Mouse (Mus musculus) midbrain, embryonic 12.5 days (tissue): ENCODE data around the gene Spats1. TPM values are rescaled to one million over a fixed set of nuclear protein-coding genes. Genes with fewer than 3 reads are reported as not detected.
"Not testable (repeated sequence)": the region's sequence is repeated elsewhere in the genome, so short reads cannot be mapped to it uniquely, and the experiment has no call there.

Experiments
- ATAC-seq: fragments of 200-750 bp; cut with Nextera tagmentation; 2 replicates; pipeline ENCODE4 v1.8.0; 2017; ENCODE audit warnings: low read depth, moderate TSS enrichment, moderate library complexity; ENCODE audit not compliant: low FRiP score
- H3K27ac ChIP-seq: fragments of 300-500 bp; sonication (generic); replicated peaks from 2 replicates; pipeline ENCODE4 v1.5.1; 2016; ENCODE audit warnings: mild to moderate bottlenecking
- H3K27me3 ChIP-seq: fragments of 300-500 bp; sonication (generic); 2 replicates; pipeline ENCODE4 v1.6.1; 2016; ENCODE audit warnings: mild to moderate bottlenecking
- H3K36me3 ChIP-seq: fragments of 300-500 bp; sonication (generic); 2 replicates; pipeline ENCODE4 v1.6.1; 2016
- H3K4me1 ChIP-seq: fragments of 300-500 bp; sonication (generic); 2 replicates; pipeline ENCODE4 v1.6.1; 2016
- H3K4me2 ChIP-seq: fragments of 300-500 bp; sonication (generic); replicated peaks from 2 replicates; pipeline ENCODE4 v1.6.1; 2016; ENCODE audit warnings: mild to moderate bottlenecking, moderate library complexity
- H3K4me3 ChIP-seq: fragments of 300-500 bp; sonication (generic); 2 replicates; pipeline ENCODE4 v1.5.1; 2016; ENCODE audit warnings: mild to moderate bottlenecking
- H3K9ac ChIP-seq: fragments of 300-500 bp; sonication (generic); replicated peaks from 2 replicates; pipeline ENCODE4 v1.6.1; 2016; ENCODE audit warnings: mild to moderate bottlenecking, moderate library complexity
- H3K9me3 ChIP-seq: fragments of 300-500 bp; sonication (generic); 2 replicates; pipeline ENCODE4 v1.6.1; 2016; ENCODE audit warnings: mild to moderate bottlenecking
- WGBS: fragments of 180-500 bp; shearing (Covaris S2); methylation state at CpG from one replicate; pipeline ENCODE4 v1.1.7; 2016; 5-methylcytosine and 5-hydroxymethylcytosine counted together
- polyA plus RNA-seq: library from polyadenylated mRNA; unstranded; fragments of >200 nt; fragmentation: Nextera tagmentation; extraction: Ambion mirVana; gene quantifications from 2 replicates; pipeline ENCODE4 v1.2.1, GENCODE M21; 2016

Spats1 gene
- polyA plus RNA-seq, 1 experiment from 2014 or later, result 1.0 TPM

DNA sequence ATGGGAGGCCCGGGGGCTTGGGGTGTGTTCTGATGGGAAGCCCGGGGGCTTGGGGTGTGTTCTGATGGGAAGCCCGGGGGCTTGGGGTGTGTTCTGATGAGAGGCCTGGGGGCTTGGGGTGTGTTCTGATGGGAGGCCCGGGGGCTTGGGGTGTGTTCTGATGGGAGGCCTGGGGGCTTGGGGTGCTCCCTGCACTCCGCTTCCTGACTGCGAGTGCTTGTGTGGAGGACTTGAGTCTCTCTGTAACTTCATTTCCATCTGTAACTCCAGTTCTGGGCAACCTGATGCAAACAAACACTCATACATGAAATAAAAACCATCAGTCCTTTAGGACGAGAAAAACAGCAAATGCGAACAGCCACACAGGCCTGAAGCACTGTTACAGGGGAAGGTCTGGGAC lies 16.2 kb downstream of the Spats1 start:
- Histone ChIP-seq H3K36me3 (no peaks in the 10 kb centered on the region), H3K27ac (no peak overlapping the region), H3K4me2 (no peak overlapping the region), H3K4me1 (peaks cover 12% of the 10 kb centered on the region), H3K9me3 (no peaks in the 10 kb centered on the region), H3K27me3 (no peaks in the 10 kb centered on the region), H3K4me3 (no peak overlapping the region), H3K9ac (no peak overlapping the region)
- no peak for ATAC-seq
- 89% methylated on average over 8 of the region's 8 CpGs for WGBS

DNA sequence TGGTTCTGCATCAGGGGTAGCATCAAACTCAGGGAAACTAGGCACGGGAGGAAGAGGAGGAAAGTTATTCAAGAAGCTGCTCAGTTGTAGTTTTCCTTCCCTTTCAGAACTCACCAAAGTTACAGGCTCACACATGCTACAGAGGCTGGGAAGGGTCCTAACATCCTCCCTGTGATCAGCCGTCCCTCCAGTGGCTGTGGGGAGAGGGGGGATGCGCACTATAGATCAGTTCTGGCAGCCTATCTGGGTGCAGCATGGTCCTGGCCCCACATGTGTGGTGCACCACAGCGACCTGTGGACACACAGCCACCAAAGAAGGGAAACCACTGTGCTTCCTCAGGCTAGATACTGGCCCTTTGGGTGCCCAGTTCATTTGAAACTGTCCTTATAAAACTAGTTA lies 16.7 kb downstream of the Spats1 start:
- Histone ChIP-seq H3K4me2 (no peak overlapping the region), H3K36me3 (no peaks in the 10 kb centered on the region), H3K4me3 (no peak overlapping the region), H3K27ac (no peak overlapping the region), H3K27me3 (no peaks in the 10 kb centered on the region), H3K4me1 (peaks cover 12% of the 10 kb centered on the region), H3K9ac (no peak overlapping the region), H3K9me3 (no peaks in the 10 kb centered on the region)
- ATAC-seq, result no peak
- 92% methylated on average over 4 of the region's 4 CpGs for WGBS

DNA sequence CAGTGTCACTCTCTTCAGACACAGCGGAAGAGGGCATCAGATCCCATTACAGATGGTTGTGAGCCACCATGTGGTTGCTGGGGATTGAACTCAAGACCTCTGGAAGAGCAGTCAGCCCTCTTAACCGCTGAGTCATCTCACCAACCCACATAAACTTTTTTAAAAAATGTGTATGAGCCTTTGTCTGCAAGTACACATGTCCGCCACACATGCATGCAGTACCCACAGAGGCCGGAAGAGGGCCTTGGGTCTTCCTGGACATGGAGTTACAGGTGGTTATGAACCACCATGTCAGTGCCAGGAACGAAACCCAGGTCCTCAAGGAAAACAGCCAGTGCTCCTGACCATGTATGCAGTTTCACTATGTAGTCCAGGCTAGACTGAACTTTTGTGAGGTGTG lies 17.7 kb downstream of the Spats1 start:
- no peak for ATAC-seq
- 92% methylated on average over 5 of the region's 5 CpGs for WGBS

DNA sequence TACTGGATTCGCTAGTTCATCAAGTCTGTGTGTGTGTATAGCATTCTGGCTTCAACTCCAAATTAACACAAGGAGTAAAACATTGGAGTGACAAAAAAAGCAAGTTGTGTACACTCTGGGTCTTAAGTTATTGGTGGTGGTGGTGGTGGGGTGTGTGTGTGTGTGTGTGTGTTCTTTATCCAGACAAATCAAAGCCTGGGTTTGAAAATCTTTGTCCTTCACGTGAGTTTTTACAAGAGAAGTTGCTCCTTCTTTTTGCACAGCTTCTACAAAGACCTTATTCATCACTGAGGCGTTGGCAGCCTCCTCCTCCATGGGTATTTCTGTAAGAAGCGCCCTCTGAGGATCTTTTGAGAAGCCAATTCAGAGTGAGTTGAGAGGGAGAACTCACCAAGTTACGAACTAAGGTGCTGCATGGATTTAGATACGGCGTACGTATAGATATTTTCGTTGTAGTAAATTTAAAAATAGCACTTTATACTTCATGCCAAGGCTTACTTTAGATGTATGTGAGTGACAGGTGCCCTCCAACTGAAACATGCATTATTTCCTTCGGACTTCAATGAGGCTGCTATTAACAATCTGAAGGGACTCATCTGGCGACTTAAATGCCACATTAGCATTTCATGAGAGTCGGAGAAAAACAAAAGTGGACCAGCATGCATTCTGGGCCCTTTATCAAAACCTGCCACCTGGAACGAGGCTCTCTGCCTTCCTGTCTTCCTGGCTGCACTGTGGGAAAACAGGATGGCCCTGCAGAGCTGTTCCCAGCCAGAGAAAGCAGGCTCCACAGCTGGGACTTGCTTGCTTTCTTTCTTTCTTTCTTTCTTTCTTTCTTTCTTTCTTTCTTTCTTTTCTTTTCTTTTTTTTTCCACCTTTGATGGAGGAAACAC lies 18.7 kb downstream of the Spats1 start:
- Histone ChIP-seq H3K27me3 (no peaks in the 10 kb centered on the region), H3K4me2 (no peak overlapping the region), H3K9me3 (no peaks in the 10 kb centered on the region), H3K4me3 (no peak overlapping the region), H3K27ac (0 out of 2 replicates have a peak overlapping the region, but pooled peaks have one; percentile 49), H3K36me3 (no peaks in the 10 kb centered on the region), H3K4me1 (peaks cover 12% of the 10 kb centered on the region), H3K9ac (0 out of 2 replicates have a peak overlapping the region, but pooled peaks have one; percentile 12)
- ATAC-seq, result peak; percentile 38; the same call in 1 of the 2 replicates
- WGBS, result 34% methylated on average over 13 of the region's 13 CpGs

More for the DNA sequence above, 17.7 kb downstream of the Spats1 start:
- no peaks in the 10 kb centered on the region for H3K9me3 ChIP-seq
- H3K27ac ChIP-seq, result no peak overlapping the region
- H3K36me3 ChIP-seq, result no peaks in the 10 kb centered on the region
- no peak overlapping the region for H3K4me2 ChIP-seq
- no peak overlapping the region for H3K9ac ChIP-seq
- H3K4me1 ChIP-seq, result peaks cover 12% of the 10 kb centered on the region
- H3K4me3 ChIP-seq, result no peak overlapping the region
- no peaks in the 10 kb centered on the region for H3K27me3 ChIP-seq

DNA sequence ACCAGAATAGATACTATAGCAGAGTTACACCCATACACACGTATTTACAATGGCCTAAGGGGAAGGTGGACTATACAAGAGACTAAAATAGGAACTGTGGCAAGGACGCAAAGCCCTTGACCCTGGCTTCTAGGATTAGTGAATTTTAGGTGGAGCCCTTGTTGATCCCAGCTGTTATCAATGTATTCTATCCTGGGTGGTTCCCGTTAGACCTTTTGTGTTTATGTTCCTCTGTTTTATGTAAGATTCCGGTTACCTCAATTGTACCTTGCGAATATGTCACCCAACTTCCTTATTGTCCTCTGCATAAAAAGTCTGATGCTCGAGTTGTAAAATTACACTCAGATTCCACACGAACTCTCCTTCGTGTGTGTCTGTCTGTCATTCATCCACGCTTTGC lies 19.4 kb downstream of the Spats1 start:
- not testable (repeated sequence) for H3K27me3 ChIP-seq, H3K9me3 ChIP-seq, ATAC-seq, H3K4me2 ChIP-seq, H3K36me3 ChIP-seq, H3K9ac ChIP-seq, H3K27ac ChIP-seq, H3K4me3 ChIP-seq
- peaks cover 12% of the 10 kb centered on the region for H3K4me1 ChIP-seq
- 88% methylated on average over 9 of the region's 9 CpGs for WGBS

DNA sequence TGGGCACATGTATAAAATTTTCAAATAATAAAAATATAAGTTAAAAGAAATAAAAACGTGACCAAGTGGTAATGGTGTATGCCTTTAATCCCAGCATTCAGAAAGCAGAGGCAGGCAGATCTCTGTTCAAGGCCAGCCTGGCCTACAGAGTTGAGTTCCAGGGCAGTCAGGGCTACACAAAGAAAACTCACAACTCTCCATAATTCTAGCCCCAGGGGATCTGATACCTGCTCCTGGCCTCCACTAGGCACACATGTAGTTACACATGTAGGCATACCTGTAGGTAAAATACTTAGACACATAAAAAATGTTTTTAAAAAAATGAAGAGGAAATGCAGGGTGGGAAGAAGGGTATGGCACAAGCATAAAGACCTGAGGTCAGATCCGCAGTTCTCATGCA lies 20.4 kb downstream of the Spats1 start:
- 83% methylated on average over 2 of the region's 2 CpGs for WGBS
- no peaks in the 10 kb centered on the region for H3K27me3 ChIP-seq
- H3K4me1 ChIP-seq, result peaks cover 12% of the 10 kb centered on the region
- H3K36me3 ChIP-seq, result no peaks in the 10 kb centered on the region
- H3K27ac ChIP-seq, result no peak overlapping the region
- no peak overlapping the region for H3K4me2 ChIP-seq
- H3K9ac ChIP-seq, result no peak overlapping the region
- ATAC-seq, result no peak
- H3K4me3 ChIP-seq, result no peak overlapping the region
- no peaks in the 10 kb centered on the region for H3K9me3 ChIP-seq

DNA sequence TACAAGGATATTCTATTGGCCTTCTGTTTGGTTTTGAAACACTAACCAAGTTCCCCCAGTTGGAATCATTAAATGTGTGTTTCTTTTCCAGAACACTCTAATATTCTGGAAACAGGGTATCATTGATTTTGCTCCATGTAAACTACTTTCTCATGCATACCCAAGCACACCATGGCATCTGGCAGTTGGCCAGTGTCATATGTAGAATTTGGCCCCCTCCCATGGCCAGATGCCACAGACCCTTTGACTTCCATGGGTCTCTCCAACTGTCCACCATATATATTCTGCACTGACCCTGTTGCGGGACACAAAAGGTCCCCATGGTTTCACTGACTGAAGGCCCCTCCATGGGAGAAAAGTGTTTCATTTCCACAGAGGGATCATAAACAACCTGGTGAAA lies 22.9 kb downstream of the Spats1 start:
- Histone ChIP-seq H3K9ac (no peak overlapping the region), H3K27me3 (no peaks in the 10 kb centered on the region), H3K9me3 (no peaks in the 10 kb centered on the region), H3K36me3 (no peaks in the 10 kb centered on the region), H3K4me1 (peaks cover 11% of the 10 kb centered on the region), H3K27ac (no peak overlapping the region), H3K4me2 (no peak overlapping the region), H3K4me3 (no peak overlapping the region)
- no peak for ATAC-seq
- 94% methylated on average over 1 of the region's 1 CpGs for WGBS

DNA sequence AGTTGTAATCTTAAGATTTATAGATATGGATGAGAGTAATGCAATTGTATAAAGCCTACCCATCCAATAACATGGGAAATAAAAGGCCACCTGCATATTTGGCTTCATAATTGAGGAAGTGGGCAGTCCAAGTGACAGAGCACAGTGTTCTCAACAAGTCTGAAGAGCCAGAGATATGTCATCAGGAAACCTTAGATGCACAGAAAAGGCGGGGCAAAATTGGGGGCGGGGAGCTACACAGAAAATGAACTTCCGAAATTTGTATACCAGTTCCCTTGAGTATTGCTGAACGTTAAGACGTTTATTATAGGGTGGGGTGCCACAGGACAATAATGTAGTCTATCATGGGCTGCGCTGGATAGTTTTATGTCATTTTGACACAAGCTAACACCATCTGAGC lies 25.1 kb downstream of the Spats1 start:
- H3K9ac ChIP-seq, result no peak overlapping the region
- H3K27ac ChIP-seq, result no peak overlapping the region
- H3K4me3 ChIP-seq, result no peak overlapping the region
- H3K4me2 ChIP-seq, result no peak overlapping the region
- H3K9me3 ChIP-seq, result no peaks in the 10 kb centered on the region
- no peaks in the 10 kb centered on the region for H3K27me3 ChIP-seq
- ATAC-seq, result no peak
- 91% methylated on average over 6 of the region's 6 CpGs for WGBS
- peaks cover 4% of the 10 kb centered on the region; the same call in 1 of the 2 replicates for H3K36me3 ChIP-seq
- H3K4me1 ChIP-seq, result no peaks in the 10 kb centered on the region

DNA sequence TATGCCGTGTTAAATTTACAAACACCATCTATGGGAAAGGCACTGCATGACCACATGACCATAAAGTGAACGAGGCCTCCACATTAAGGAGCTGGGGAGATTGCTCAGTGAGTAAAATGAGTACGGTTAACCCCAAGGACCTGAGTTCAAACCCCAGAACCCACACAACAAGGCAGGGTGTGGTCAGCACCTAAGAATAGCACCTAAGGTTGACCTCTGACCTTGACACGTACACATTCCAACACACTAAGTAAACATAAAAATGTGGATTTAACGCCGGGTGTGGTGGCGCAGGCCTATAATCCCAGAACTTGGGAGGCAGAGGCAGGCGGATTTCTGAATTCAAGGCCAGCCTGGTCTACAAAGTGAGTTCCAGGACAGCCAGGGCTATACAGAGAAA lies 25.6 kb downstream of the Spats1 start:
- WGBS, result 95% methylated on average over 8 of the region's 8 CpGs
- H3K4me3 ChIP-seq, result no peak overlapping the region
- ATAC-seq, result no peak
- no peaks in the 10 kb centered on the region for H3K9me3 ChIP-seq
- H3K36me3 ChIP-seq, result peaks cover 4% of the 10 kb centered on the region; the same call in 1 of the 2 replicates
- no peaks in the 10 kb centered on the region for H3K27me3 ChIP-seq
- H3K27ac ChIP-seq, result no peak overlapping the region
- H3K4me2 ChIP-seq, result no peak overlapping the region
- H3K9ac ChIP-seq, result no peak overlapping the region
- no peaks in the 10 kb centered on the region for H3K4me1 ChIP-seq

DNA sequence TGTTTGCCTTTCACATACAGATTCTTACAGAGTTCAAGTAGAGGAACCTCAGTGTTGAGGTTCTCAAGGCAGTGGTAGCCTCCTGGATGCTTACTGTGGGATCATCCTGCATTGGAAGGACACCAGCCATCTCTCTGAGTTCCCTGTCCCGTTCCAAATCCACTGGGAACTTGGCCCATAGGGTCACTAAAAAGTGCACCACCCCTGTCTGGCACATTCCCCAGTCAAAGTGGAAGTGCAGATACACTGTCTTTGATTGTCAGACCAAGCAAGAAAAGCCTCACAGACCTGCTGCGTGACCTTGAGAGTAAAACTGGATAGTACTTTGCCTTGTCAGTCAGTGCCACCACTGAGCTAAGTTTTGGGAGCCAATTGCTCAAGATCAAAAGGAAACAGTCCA lies 28.2 kb downstream of the Spats1 start:
- Histone ChIP-seq H3K9me3 (no peaks in the 10 kb centered on the region), H3K27me3 (no peaks in the 10 kb centered on the region), H3K4me2 (no peak overlapping the region), H3K9ac (no peak overlapping the region), H3K4me3 (no peak overlapping the region), H3K36me3 (peaks cover 4% of the 10 kb centered on the region; the same call in 1 of the 2 replicates), H3K27ac (no peak overlapping the region), H3K4me1 (no peaks in the 10 kb centered on the region)
- 92% methylated on average over 2 of the region's 2 CpGs for WGBS
- ATAC-seq, result no peak

DNA sequence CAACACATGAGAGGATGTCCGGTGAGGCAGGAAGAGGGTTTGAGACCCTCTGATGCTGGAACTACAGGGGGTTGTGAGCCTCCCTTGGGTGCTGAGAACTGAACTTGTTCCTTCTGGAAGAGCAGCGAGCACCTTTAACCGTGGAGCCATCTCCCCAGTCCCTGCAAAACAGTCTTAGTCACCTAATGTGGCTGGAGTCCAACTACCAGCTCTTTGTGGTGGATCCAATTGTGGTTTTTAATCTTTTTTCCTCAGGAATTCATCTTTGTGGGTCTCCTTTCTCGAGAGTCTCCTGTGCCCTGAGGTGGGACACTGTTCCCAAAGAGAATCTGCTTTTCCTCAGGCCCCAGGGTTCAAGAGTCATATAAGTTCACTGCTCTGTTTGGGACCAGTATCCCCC lies 29.3 kb downstream of the Spats1 start:
- ATAC-seq, result no peak
- H3K4me2 ChIP-seq, result no peak overlapping the region
- H3K9ac ChIP-seq, result no peak overlapping the region
- H3K9me3 ChIP-seq, result no peaks in the 10 kb centered on the region
- H3K4me3 ChIP-seq, result no peak overlapping the region
- H3K27me3 ChIP-seq, result no peaks in the 10 kb centered on the region
- no peaks in the 10 kb centered on the region for H3K4me1 ChIP-seq
- H3K27ac ChIP-seq, result no peak overlapping the region
- peaks cover 6% of the 10 kb centered on the region for H3K36me3 ChIP-seq
- 87% methylated on average over 4 of the region's 4 CpGs for WGBS

DNA sequence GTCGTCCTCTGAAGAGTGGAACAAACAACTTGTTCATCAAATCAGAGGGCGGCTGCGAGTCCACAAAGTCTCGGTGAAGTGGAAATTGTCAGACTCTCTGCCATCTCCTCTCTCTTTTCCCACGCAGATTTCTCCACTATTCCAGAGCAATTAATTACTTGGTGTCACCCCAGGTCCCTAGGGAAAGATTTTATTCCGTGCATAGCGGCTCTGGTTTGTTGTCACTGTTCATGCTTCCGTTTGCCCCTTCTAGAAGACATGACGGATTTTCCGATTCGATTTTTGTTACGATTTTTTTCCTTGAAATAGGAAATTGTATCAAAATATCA lies 41.0 kb downstream of the Spats1 start:
- peak overlapping the region; percentile 94 for H3K4me2 ChIP-seq
- peaks cover 20% of the 10 kb centered on the region for H3K4me1 ChIP-seq
- no peaks in the 10 kb centered on the region for H3K27me3 ChIP-seq
- H3K4me3 ChIP-seq, result peak overlapping the region; percentile 92
- ATAC-seq, result no peak
- WGBS, result 10% methylated on average over 12 of the region's 12 CpGs
- H3K9ac ChIP-seq, result peak overlapping the region; percentile 83
- no peaks in the 10 kb centered on the region for H3K9me3 ChIP-seq
- H3K27ac ChIP-seq, result peak overlapping the region; percentile 95; the same call in 1 of the 2 replicates
- peaks cover 3% of the 10 kb centered on the region; the same call in 1 of the 2 replicates for H3K36me3 ChIP-seq
